Mouse (Mus musculus) adrenal gland, postnatal 10 days (tissue): ENCODE measurements at regions not wholly inside any gene's neighbourhood (a gene's known extent, or its start where the extent isn't known, plus 50 kb on each side); places are given as distances from the start of the nearest gene placed in this dataset.
"Not testable (repeated sequence)": the region's sequence is repeated elsewhere in the genome, so short reads cannot be mapped to it uniquely, and the experiment has no call there.

Experiments used
- DNase-seq: peaks from one replicate; pipeline ENCODE4 v3.0.0; 2021; ENCODE audit warnings: mixed read lengths

GRCm38 (mm10) chr4:6600766-6601367 is 1638.0 kb downstream of the Car8 start:
- no peak for DNase-seq

- no peak for DNase-seq
Measured at GRCm38 (mm10) chr4:6596321-6596720, 1642.5 kb downstream of the Car8 start.

GRCm38 (mm10) chr4:6592890-6593289 is 1646.0 kb downstream of the Car8 start:
- not testable (repeated sequence) for DNase-seq

GRCm38 (mm10) chr4:6561604-6562357 is 1677.1 kb downstream of the Car8 start:
- DNase-seq, result peak; percentile 49

- DNase-seq, result no peak
Measured at GRCm38 (mm10) chr4:6539626-6540025, 1699.2 kb downstream of the Car8 start.

- DNase-seq, result no peak
Measured at GRCm38 (mm10) chr4:6532441-6532840, 1706.4 kb downstream of the Car8 start.

GRCm38 (mm10) chr4:6517626-6518025 is 1721.2 kb downstream of the Car8 start:
- DNase-seq, result no peak

- peak; percentile 76 for DNase-seq
Measured at GRCm38 (mm10) chr4:6514823-6515222, 1721.7 kb upstream of the Impad1 start.

GRCm38 (mm10) chr4:6513635-6514034 is 1720.5 kb upstream of the Impad1 start:
- DNase-seq, result no peak

GRCm38 (mm10) chr4:6512749-6513364 is 1719.7 kb upstream of the Impad1 start:
- peak; percentile 89 for DNase-seq

GRCm38 (mm10) chr4:6508091-6508490 is 1714.9 kb upstream of the Impad1 start:
- DNase-seq, result no peak
